Mouse (Mus musculus) urinary bladder, postnatal 10 days (tissue): ENCODE data around the gene Il1rl1.

ENCODE experiments used
- DNase-seq: peaks from one replicate; pipeline ENCODE4 v3.0.0; 2022; ENCODE audit warnings: low spot score

Gene Il1rl1

GRCm38 (mm10) chr1:40428910-40429675, at the start of gene Il1rl1:
Il1rl1 (plus strand) TSS chr1:40429570.
- DNase-seq, result no peak

- DNase-seq, result peak; percentile 22
Measured at GRCm38 (mm10) chr1:40380111-40380510, 49.3 kb upstream of the Il1rl1 start.

- DNase-seq, result no peak
Measured at GRCm38 (mm10) chr1:40380990-40381389, 48.4 kb upstream of the Il1rl1 start.

DNA sequence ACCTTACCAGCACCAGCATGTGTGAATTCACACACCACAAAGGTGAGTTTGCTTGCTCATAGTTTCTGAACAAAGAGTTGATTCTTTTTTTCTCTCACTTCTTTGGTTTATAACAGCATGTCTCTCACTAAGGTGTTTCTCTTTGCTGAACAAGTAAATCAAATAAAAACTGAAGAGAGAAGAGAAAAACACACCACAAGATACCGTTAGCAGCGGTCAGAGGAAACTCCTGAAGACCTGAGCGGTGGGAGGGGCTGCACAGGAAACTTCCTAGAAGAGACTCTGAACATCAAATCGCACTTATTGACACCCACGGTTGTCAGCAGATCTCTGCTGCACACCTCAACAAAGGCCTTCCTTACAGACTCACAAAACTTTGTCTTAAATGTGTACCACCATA, 46.5 kb upstream of the Il1rl1 start:
- DNase-seq, result no peak

- no peak for DNase-seq
Measured at GRCm38 (mm10) chr1:40384931-40385545, 44.3 kb upstream of the Il1rl1 start.

GRCm38 (mm10) chr1:40391374-40391773, 38.0 kb upstream of the Il1rl1 start:
- no peak for DNase-seq

- DNase-seq, result no peak
Measured at GRCm38 (mm10) chr1:40392535-40392934, 36.8 kb upstream of the Il1rl1 start.

GRCm38 (mm10) chr1:40393214-40393613, 36.2 kb upstream of the Il1rl1 start:
- DNase-seq, result no peak

DNA sequence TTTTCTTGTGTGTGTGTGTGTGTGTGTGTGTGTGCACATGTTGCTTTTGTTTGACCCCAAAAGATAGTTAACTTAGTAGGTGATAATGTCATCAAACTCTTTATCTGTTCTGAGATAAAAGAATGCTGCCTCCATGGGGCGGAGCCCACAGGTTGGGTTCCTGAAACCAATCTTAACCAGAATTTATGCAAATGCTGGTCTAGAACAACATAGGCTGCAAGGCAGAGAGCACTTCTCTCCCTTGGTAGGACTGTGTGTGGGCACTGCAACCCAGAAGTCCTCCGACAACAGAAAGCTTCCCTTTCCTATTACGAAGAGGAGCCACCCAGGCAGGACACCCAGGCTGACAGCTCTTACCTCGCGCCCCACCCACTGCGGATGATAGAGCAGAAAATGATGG, 29.7 kb upstream of the Il1rl1 start:
- no peak for DNase-seq

DNA sequence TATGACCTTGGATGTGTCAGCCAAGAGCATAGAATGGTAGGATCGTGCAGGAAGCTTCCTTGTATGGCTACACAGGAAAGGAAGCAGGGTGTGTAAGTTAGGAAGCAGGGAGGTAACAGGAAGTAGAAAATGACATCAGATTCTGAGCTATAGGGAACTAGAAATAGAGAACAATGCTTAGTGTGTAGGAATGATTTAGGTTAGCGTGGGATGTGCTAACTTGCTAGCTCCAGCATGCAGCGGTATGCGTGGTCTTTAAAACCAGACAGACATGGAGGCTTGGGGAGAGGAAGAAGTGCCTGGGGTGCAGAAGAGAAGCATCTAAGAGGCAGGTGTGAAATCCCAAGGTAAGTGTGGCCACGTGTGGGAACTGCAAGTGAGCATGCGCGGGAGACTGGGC, 24.7 kb upstream of the Il1rl1 start:
- no peak for DNase-seq

GRCm38 (mm10) chr1:40409882-40410281, 19.5 kb upstream of the Il1rl1 start:
- DNase-seq, result no peak

DNA sequence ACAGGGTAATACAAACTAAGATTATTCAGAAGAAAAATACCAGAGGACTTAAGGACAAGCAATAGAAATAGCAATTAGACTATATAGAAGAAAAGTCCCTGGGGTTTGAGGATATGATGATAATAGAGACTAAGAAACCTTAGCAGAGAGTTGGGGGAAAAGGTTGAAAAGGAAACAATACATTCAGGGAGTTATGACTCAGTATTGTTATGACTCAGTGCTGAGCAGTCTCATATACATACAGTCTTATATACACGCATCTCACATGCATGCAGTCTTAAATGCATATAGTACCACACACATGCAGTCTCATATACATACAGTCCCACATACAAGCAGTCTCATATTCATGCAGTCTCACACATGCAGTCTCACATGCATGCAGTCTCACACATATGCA, 16.3 kb upstream of the Il1rl1 start:
- no peak for DNase-seq

- DNase-seq, result no peak
Measured at GRCm38 (mm10) chr1:40414276-40414675, 15.1 kb upstream of the Il1rl1 start.

GRCm38 (mm10) chr1:40414863-40415656, 14.3 kb upstream of the Il1rl1 start:
- no peak for DNase-seq

DNA sequence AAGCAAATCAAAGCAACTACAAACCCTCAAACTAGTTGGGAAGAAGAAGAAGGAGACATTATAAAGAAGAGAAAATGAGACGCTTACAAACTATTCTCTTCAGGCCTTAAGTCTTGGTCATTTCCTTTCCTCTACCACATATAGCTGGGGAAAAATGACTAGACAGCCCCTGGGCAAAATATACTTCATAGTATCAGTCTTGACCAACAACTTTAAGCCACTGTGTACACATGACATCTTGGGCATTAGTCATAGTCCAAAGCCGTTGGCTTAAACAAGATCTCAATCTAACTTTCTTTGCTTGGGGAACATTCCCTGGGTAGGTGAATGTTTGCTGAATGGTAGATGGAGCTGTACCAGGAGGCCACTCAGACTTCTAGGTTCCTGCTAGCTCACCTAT, 12.3 kb upstream of the Il1rl1 start:
- DNase-seq, result no peak

DNA sequence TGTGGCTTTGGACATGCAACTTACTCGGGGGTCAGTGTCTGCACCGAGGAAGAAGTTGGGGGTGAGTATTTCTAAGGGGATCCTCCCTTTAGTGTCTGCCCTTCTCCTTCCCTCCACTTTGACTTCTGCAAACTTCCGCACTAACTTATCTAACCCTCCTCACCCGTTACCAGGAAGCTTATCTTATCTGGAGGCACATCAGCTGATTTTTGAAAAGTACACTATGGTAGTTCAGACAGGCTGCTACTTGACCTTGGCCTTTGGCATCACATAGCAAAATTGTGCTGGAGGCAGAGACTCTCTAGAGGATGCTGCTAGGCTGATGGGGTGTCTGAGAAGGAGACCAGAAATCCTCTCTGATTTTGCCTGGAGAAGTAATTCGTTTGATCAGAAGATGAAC, 10.9 kb upstream of the Il1rl1 start:
- DNase-seq, result no peak

- DNase-seq, result no peak
Measured at GRCm38 (mm10) chr1:40423892-40424291, 5.5 kb upstream of the Il1rl1 start.

GRCm38 (mm10) chr1:40427270-40427669, 2.1 kb upstream of the Il1rl1 start:
- DNase-seq, result no peak

DNA sequence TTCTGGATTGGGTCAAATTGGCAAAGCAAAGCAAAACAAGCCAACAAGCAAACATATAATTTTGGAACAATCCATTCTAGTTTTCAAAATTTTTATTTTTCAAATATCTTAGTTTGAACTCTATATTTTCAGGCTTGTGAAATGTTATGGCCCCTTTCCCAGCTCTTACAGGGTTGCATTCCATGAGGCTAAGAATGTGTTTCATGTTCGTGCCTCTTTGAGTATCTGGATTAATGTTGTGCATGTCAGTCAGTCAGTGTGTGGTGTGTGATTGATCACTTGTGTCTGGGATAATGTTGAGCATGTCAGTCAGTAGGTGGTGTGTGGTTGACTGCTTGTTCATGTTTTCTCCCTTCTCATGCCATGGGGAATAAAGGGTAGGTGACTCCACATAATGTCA, 1.5 kb upstream of the Il1rl1 start:
- no peak for DNase-seq

GRCm38 (mm10) chr1:40430143-40430834, 919 bp downstream of the Il1rl1 start:
- DNase-seq, result no peak

DNA sequence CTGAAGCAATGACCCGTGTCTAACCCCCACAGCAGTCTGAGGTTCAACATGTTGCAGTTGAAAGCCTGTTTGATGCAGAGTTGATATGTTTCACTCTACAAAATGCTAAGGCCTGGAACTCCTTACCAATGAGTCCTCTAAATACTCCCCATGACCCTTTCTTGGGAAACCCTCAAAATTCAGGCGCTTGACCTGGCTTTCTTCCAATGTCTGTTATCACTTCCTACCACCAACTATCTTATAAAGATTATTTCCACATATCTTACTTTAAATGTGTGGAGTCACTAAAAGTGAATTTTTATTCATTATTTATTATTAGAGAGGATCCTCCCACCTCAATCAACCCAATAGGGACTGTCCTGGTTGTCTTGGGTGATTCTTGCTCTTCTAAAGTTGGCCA, 2.8 kb downstream of the Il1rl1 start:
- no peak for DNase-seq

- no peak for DNase-seq
Measured at GRCm38 (mm10) chr1:40435936-40436335, 6.6 kb downstream of the Il1rl1 start.
